Mouse (Mus musculus) ES-Bruce4 (cell line): Measurements from ENCODE around the gene Tspan11.

Experiments used
- CTCF ChIP-seq: IDR thresholded peaks from one replicate; pipeline ENCODE4 v1.8.1; 2011; ENCODE audit warnings: low read depth, low read length
- POLR2A ChIP-seq: IDR thresholded peaks from one replicate; pipeline ENCODE4 v1.8.1; 2011; ENCODE audit warnings: low read length; ENCODE audit not compliant: insufficient read depth

DNA sequence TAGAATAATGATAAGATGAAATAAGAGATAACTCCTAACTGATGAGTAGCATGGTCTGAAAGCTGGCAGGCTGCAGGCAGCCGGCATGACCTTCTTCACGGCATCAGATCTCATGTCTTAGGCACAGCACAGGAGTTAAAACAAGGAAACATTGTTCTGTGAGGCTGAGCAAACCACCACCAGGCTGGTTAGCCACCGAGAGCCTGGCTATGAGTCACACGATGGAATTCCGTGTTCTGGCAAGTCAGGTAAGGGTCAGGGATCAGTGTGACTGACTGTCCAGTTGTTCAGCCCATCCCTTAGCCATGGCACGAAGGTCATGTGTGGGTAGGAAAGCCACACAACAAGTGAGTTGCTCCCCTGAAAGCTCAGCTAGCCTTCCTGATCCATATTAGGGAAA, 16.0 kb upstream of the Tspan11 start:
- no peak for TF ChIP-seq POLR2A
- no peak for TF ChIP-seq CTCF
